9 mouse cellular contexts compared by ENCODE assay signal in genomic region chr9:29962978-29963377, GRCm38 (mm10). TPM values are rescaled to one million over a fixed set of nuclear protein-coding genes. Genes with fewer than 3 reads are reported as not detected.
DNase-seq lines count a peak whose midpoint lies in the region; ATAC-seq and TF ChIP-seq lines count a peak whose summit lies in the region.
"Had no signal": no experiment of that assay in that cellular context is flagged by ENCODE, and none has a peak within 500 bp of the region (broad histone marks: within the 10 kb centered on the region; RNA-seq: fewer than 3 reads in every experiment).

Ntm (minus strand) TSS chr9:29963141.

- TF ChIP-seq CTCF in Patski (IDR thresholded peaks at IDR 0.05): no peak
- no peak for TF ChIP-seq CTCF in thymus, adult 2 months (IDR thresholded peaks at IDR 0.05; ENCODE audit: borderline replicate concordance, control insufficient read depth, extremely low read depth, insufficient read depth, low read length, poor library complexity)

- TF ChIP-seq POLR2A in thymus, adult 2 months (IDR thresholded peaks at IDR 0.05; ENCODE audit: control insufficient read depth, extremely low read depth, insufficient read depth, low read length, poor library complexity): no peak

- peak within 1 kb of the TSS; percentile 88 for H3K27ac ChIP-seq in forebrain, embryonic 15.5 days (replicated peaks)
- peak within 1 kb of the TSS; percentile 85 for H3K27ac ChIP-seq in hindbrain, embryonic 15.5 days (replicated peaks)
- no peak within 1 kb of the TSS for H3K27ac ChIP-seq in neural tube, embryonic 12.5 days
- no peak within 1 kb of the TSS for H3K27ac ChIP-seq in thymus, adult 2 months (ENCODE audit: control insufficient read depth, insufficient read depth, low read length)

- ATAC-seq in Patski: no peak
- ATAC-seq in cerebellum, adult (ENCODE audit: insufficient number of reproducible peaks, low FRiP score, low TSS enrichment): peak; percentile 91
- peak; percentile 87 for ATAC-seq in forebrain, embryonic 15.5 days (replicated peaks)
- ATAC-seq in hindbrain, embryonic 15.5 days (ENCODE audit: low FRiP score, low read depth): peak; percentile 81
- 0 out of 2 replicates have a peak, but pooled peaks have one; percentile 57 for ATAC-seq in neural tube, embryonic 12.5 days (ENCODE audit: low FRiP score, low read depth)

- peaks cover 45% of the 10 kb centered on the region for H3K27me3 ChIP-seq in Patski
- 0 out of 2 replicates have a peak, but pooled peaks cover 2% of the 10 kb centered on the region for H3K27me3 ChIP-seq in forebrain, embryonic 15.5 days
- no peaks in the 10 kb centered on the region for H3K27me3 ChIP-seq in hindbrain, embryonic 15.5 days
- peaks cover 10% of the 10 kb centered on the region; the same call in 1 of the 2 replicates for H3K27me3 ChIP-seq in neural tube, embryonic 12.5 days (replicated peaks)
- no peaks in the 10 kb centered on the region; the same call in 1 of the 2 replicates for H3K27me3 ChIP-seq in thymus, adult 2 months (ENCODE audit: control insufficient read depth, insufficient read depth, low read length)

- H3K4me1 ChIP-seq in forebrain, embryonic 15.5 days: peaks cover 33% of the 10 kb centered on the region
- peaks cover 36% of the 10 kb centered on the region for H3K4me1 ChIP-seq in hindbrain, embryonic 15.5 days (replicated peaks)
- H3K4me1 ChIP-seq in neural tube, embryonic 12.5 days: peaks cover 12% of the 10 kb centered on the region; the same call in 1 of the 2 replicates
- H3K4me1 ChIP-seq in thymus, adult 2 months (replicated peaks; ENCODE audit: control insufficient read depth, insufficient read depth, low read length): no peaks in the 10 kb centered on the region

- CTCF ChIA-PET in Patski (lab: Charles Lee): no interaction called here

- peak within 1 kb of the TSS; percentile 62 for H3K4me3 ChIP-seq in forebrain, embryonic 15.5 days
- H3K4me3 ChIP-seq in hindbrain, embryonic 15.5 days: peak within 1 kb of the TSS; percentile 64
- peak within 1 kb of the TSS; percentile 41 for H3K4me3 ChIP-seq in neural tube, embryonic 12.5 days
- H3K4me3 ChIP-seq in thymus, adult 2 months (ENCODE audit: control insufficient read depth, insufficient read depth, low read length): no peak within 1 kb of the TSS
- H3K4me3 ChIP-seq: myocyte had no signal

- intact Hi-C loops in left cerebral cortex, postnatal 4 days (cut with DNase I): loop anchor here (10.0 kb wide), 1 partner anchor 158 kb away; no protein-coding TSS in a partner anchor

- POLR2A ChIA-PET in Patski (lab: Charles Lee): no interaction called here

- peak within 1 kb of the TSS; percentile 72 for H3K9ac ChIP-seq in forebrain, embryonic 15.5 days (replicated peaks)
- peak within 1 kb of the TSS; percentile 59 for H3K9ac ChIP-seq in hindbrain, embryonic 15.5 days
- peak within 1 kb of the TSS; percentile 49 for H3K9ac ChIP-seq in neural tube, embryonic 12.5 days

- in situ Hi-C loops in Patski (cut with MboI; ENCODE audit: low pct_unique_long_range_greater_than_20kb): no loop called here

- 4% methylated on average over 8 of the region's 8 CpGs for WGBS in forebrain, embryonic 15.5 days
- 13% methylated on average over 8 of the region's 8 CpGs for WGBS in hindbrain, embryonic 15.5 days
- WGBS in neural tube, embryonic 12.5 days: 26% methylated on average over 8 of the region's 8 CpGs
- WGBS in thymus, adult 2 months: 31% methylated on average over 8 of the region's 8 CpGs

- no peak for DNase-seq in Patski (ENCODE audit: low read depth, low spot score)
- peak; percentile 76 for DNase-seq in left cerebral cortex, postnatal 4 days
- no peak for DNase-seq in thymus, adult 2 months
- DNase-seq in urinary bladder, adult 18-20 months (ENCODE audit: low spot score in 2 of 2): no peak

- no peaks in the 10 kb centered on the region for H3K9me3 ChIP-seq in forebrain, embryonic 15.5 days
- no peaks in the 10 kb centered on the region for H3K9me3 ChIP-seq in hindbrain, embryonic 15.5 days
- no peaks in the 10 kb centered on the region for H3K9me3 ChIP-seq in neural tube, embryonic 12.5 days

- H3K36me3 ChIP-seq in forebrain, embryonic 15.5 days: no peaks in the 10 kb centered on the region
- no peaks in the 10 kb centered on the region for H3K36me3 ChIP-seq in hindbrain, embryonic 15.5 days
- no peaks in the 10 kb centered on the region for H3K36me3 ChIP-seq in neural tube, embryonic 12.5 days
- no peaks in the 10 kb centered on the region for H3K36me3 ChIP-seq in thymus, adult 2 months (ENCODE audit: control insufficient read depth, insufficient read depth, low read length)

- H3K4me2 ChIP-seq in forebrain, embryonic 15.5 days (replicated peaks): peak within 1 kb of the TSS; percentile 74
- H3K4me2 ChIP-seq in hindbrain, embryonic 15.5 days: peak within 1 kb of the TSS; percentile 79
- peak within 1 kb of the TSS; percentile 77 for H3K4me2 ChIP-seq in neural tube, embryonic 12.5 days (replicated peaks)

RNA-seq across cellular contexts. Expression of gene Ntm, which starts in this region (rescaled TPM):
- 13.4 TPM for polyA plus RNA-seq in Patski (2021)
- polyA plus RNA-seq in forebrain, embryonic 15.5 days (2015; fragmentation: Nextera tagmentation; extraction: Ambion mirVana): 98.7 and 106 TPM in 2 replicates
- polyA plus RNA-seq in hindbrain, embryonic 15.5 days (2015; fragmentation: Nextera tagmentation; extraction: Ambion mirVana): 210 and 250 TPM in 2 replicates
- 100 to 1,000 TPM; 269 to 280 TPM for total RNA-seq in left cerebral cortex, postnatal 4 days (2021)
- polyA plus RNA-seq in neural tube, embryonic 12.5 days (2016; fragmentation: Nextera tagmentation; extraction: Ambion mirVana): 68.6 and 73.3 TPM in 2 replicates
- 0.11 and 0.19 TPM in 2 replicates for polyA plus RNA-seq in thymus, adult 2 months (2012; rRNA removed)
- polyA plus RNA-seq: myocyte had no signal

Comparison
In these comparisons a context has a peak if more than half of its experiments do, and no peak if none do; other contexts are left out.
1. RNA of gene Ntm (polyA plus RNA-seq): 210 to 250 TPM in hindbrain, embryonic 15.5 days, 98.7 to 106 TPM in forebrain, embryonic 15.5 days, 68.6 to 73.3 TPM in neural tube, embryonic 12.5 days and 13.4 TPM in Patski (single experiment); 0.11 to 0.19 TPM in thymus, adult 2 months; every median in the first group is over 10 times any median in the second.
2. H3K27ac ChIP-seq: peak in forebrain, embryonic 15.5 days (single experiment) and hindbrain, embryonic 15.5 days (single experiment); none in neural tube, embryonic 12.5 days (single experiment) and thymus, adult 2 months (single experiment).
3. Peak in every context shown above with its lines, with median percentiles within 50 percentile points of each other: H3K4me2 ChIP-seq and H3K9ac ChIP-seq.